Mouse (Mus musculus) ES-Bruce4 (cell line): ENCODE data around the gene Col4a4. TPM values are rescaled to one million over a fixed set of nuclear protein-coding genes. Genes with fewer than 3 reads are reported as not detected.

Source experiments
- H3K27ac ChIP-seq: 2 replicates; pipeline ENCODE4 v1.5.1; 2012; ENCODE audit warnings: low read length, inconsistent platforms; ENCODE audit not compliant: insufficient read depth
- H3K27me3 ChIP-seq: 2 replicates; pipeline ENCODE4 v1.6.1; 2012; ENCODE audit warnings: mild to moderate bottlenecking, low read length, inconsistent platforms; ENCODE audit not compliant: control insufficient read depth, poor library complexity, insufficient read depth, severe bottlenecking
- H3K36me3 ChIP-seq: 2 replicates; pipeline ENCODE4 v1.6.1; 2012; ENCODE audit warnings: inconsistent platforms, mild to moderate bottlenecking, low read length, moderate library complexity; ENCODE audit not compliant: control insufficient read depth, poor library complexity, insufficient read depth, severe bottlenecking
- H3K4me1 ChIP-seq: one replicate; pipeline ENCODE4 v1.8.1; 2011; ENCODE audit warnings: low read length; ENCODE audit not compliant: control insufficient read depth, insufficient read depth
- H3K4me3 ChIP-seq: 2 replicates; pipeline ENCODE4 v1.5.1; 2011; ENCODE audit warnings: low read depth, mild to moderate bottlenecking, low read length
- H3K9ac ChIP-seq: 2 replicates; pipeline ENCODE4 v1.6.1; 2012; ENCODE audit warnings: low read depth, mild to moderate bottlenecking, inconsistent platforms; ENCODE audit not compliant: poor library complexity, severe bottlenecking
- H3K9me3 ChIP-seq: replicated peaks from 2 replicates; pipeline ENCODE4 v1.6.1; 2012; ENCODE audit warnings: mild to moderate bottlenecking, low read length, inconsistent platforms; ENCODE audit not compliant: control insufficient read depth, poor library complexity, insufficient read depth, severe bottlenecking
- CTCF ChIP-seq: IDR thresholded peaks from one replicate; pipeline ENCODE4 v1.8.1; 2011; ENCODE audit warnings: low read depth, low read length
- EP300 ChIP-seq: IDR thresholded peaks from 2 replicates; pipeline ENCODE4 v1.6.1; 2011; ENCODE audit warnings: low read depth, low read length; ENCODE audit not compliant: insufficient read depth
- POLR2A ChIP-seq: IDR thresholded peaks from one replicate; pipeline ENCODE4 v1.8.1; 2011; ENCODE audit warnings: low read length; ENCODE audit not compliant: insufficient read depth
- polyA plus RNA-seq: library from polyadenylated mRNA; stranded (reverse); fragments of >200 nt; gene quantifications from 2 replicates; pipeline ENCODE4 v1.2.4, GENCODE M21; 2011; ENCODE audit warnings: low read depth; ENCODE audit not compliant: missing spikeins, insufficient read depth, insufficient read length

Gene Col4a4
- polyA plus RNA-seq, 1 experiment = 0.18 TPM

DNA sequence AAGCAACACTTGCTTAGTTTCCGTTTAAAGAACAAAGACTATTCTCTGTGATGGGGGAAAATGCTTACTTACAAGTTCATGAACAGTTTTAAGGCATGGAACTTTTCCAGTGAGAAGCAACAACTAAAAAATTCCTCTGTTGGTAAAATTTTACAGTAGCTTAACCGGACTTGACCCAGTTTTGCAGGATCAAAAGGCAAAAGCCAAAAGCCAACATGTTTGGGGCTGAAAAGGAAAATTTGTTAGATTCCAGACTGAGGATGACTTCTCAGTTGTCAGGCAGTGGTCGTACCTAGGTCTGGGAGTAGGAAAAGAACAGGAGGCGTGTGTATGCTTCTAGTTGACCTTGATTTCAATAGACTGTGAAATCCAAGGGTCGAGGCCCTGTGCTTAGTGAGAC is 31.4 kb upstream of the Col4a4 start:
- no peak overlapping the region for H3K27ac ChIP-seq
- no peaks in the 10 kb centered on the region for H3K36me3 ChIP-seq
- H3K4me3 ChIP-seq = no peak overlapping the region
- no peak for TF ChIP-seq POLR2A
- TF ChIP-seq CTCF = no peak
- no peak for TF ChIP-seq EP300
- H3K9ac ChIP-seq = no peak overlapping the region
- no peaks in the 10 kb centered on the region for H3K9me3 ChIP-seq
- H3K27me3 ChIP-seq = no peaks in the 10 kb centered on the region
- no peaks in the 10 kb centered on the region for H3K4me1 ChIP-seq

DNA sequence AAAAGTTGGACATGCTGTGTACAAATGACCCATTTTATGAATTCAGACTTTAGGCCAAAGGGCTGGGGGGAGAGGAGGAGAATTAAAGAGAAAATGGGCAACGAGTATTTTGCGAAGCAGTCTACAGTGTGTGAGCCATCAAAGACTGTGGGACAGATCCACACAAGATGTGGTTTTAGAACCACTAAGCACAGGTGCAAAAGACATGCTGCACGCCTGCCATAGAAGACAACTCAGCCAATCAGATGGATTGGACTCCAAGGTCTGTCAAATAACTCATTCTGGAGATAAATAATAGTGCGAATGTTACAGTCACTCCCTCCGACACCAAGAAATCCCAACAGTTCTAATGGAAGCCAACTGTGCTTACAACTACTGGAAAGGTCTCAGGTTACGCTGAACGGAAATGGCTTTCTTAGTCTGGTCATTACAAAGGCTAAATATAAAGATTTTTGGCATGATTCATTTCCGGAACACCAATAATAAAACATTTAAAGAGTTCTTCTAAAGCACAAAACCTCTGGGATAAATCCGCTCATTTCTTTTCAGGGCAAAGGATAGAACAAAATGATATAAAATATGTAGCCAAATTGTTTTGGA is 25.5 kb upstream of the Col4a4 start:
- H3K4me3 ChIP-seq = no peak overlapping the region
- H3K36me3 ChIP-seq = no peaks in the 10 kb centered on the region
- TF ChIP-seq POLR2A (no peak), CTCF (no peak), EP300 (no peak)
- no peaks in the 10 kb centered on the region for H3K27me3 ChIP-seq
- H3K9me3 ChIP-seq = no peaks in the 10 kb centered on the region
- H3K27ac ChIP-seq = no peak overlapping the region
- H3K4me1 ChIP-seq = no peaks in the 10 kb centered on the region
- H3K9ac ChIP-seq = no peak overlapping the region

- no peaks in the 10 kb centered on the region for H3K9me3 ChIP-seq
- no peaks in the 10 kb centered on the region for H3K27me3 ChIP-seq
- no peaks in the 10 kb centered on the region for H3K4me1 ChIP-seq
- no peak overlapping the region for H3K4me3 ChIP-seq
- TF ChIP-seq POLR2A (no peak), CTCF (no peak), EP300 (no peak)
- H3K36me3 ChIP-seq = no peaks in the 10 kb centered on the region
- H3K27ac ChIP-seq = no peak overlapping the region
- no peak overlapping the region for H3K9ac ChIP-seq
Observed at GRCm38 (mm10) chr1:82608646-82609262, 22.1 kb upstream of the Col4a4 start.

- H3K9ac ChIP-seq = no peak overlapping the region
- H3K27me3 ChIP-seq = no peaks in the 10 kb centered on the region
- TF ChIP-seq EP300 = no peak
- no peak for TF ChIP-seq CTCF
- no peak for TF ChIP-seq POLR2A
- no peak overlapping the region for H3K27ac ChIP-seq
- no peaks in the 10 kb centered on the region for H3K9me3 ChIP-seq
- H3K4me3 ChIP-seq = no peak overlapping the region
- H3K36me3 ChIP-seq = no peaks in the 10 kb centered on the region
- no peaks in the 10 kb centered on the region for H3K4me1 ChIP-seq
Observed at GRCm38 (mm10) chr1:82605856-82606255, 19.2 kb upstream of the Col4a4 start.

DNA sequence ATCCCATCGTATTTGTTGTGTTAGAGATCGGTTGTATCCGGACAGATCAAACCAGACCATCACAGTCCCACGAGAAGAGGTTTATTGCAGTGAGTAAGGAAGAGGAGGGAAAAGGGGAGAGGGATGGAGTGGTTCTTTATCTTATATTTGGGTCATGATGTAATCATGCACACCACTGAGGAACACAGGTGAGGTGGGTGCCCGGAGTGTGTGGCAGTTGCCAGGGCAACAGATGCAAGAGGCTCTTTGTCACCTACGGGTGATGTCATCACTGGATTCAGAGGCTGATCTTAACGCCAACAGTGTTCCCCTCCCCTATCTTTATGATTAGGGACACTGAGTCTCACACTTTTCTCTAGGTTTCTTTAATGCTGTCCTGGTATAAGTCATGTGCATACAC is 18.7 kb upstream of the Col4a4 start:
- Histone ChIP-seq H3K27ac (no peak overlapping the region), H3K4me3 (no peak overlapping the region), H3K36me3 (no peaks in the 10 kb centered on the region), H3K27me3 (no peaks in the 10 kb centered on the region), H3K4me1 (no peaks in the 10 kb centered on the region), H3K9ac (no peak overlapping the region), H3K9me3 (no peaks in the 10 kb centered on the region)
- TF ChIP-seq EP300 (no peak), POLR2A (no peak), CTCF (no peak)

- Histone ChIP-seq H3K27ac (no peak overlapping the region), H3K36me3 (no peaks in the 10 kb centered on the region), H3K4me3 (no peak overlapping the region), H3K9me3 (no peaks in the 10 kb centered on the region), H3K4me1 (no peaks in the 10 kb centered on the region), H3K27me3 (no peaks in the 10 kb centered on the region), H3K9ac (no peak overlapping the region)
- TF ChIP-seq CTCF (no peak), POLR2A (no peak), EP300 (no peak)
Observed at GRCm38 (mm10) chr1:82603198-82603950, 16.7 kb upstream of the Col4a4 start.
